Mouse (Mus musculus) spleen, adult 12 weeks (tissue): ENCODE measurements at regions not wholly inside any gene's neighbourhood (a gene's known extent, or its start where the extent isn't known, plus 50 kb on each side); places are given as distances from the start of the nearest gene placed in this dataset.

Experiments used
- DNase-seq: peaks from one replicate; pipeline ENCODE4 v3.0.0; 2022; ENCODE audit warnings: low spot score

- DNase-seq: no peak
Measured at GRCm38 (mm10) chr10:44820379-44820778, 246.6 kb upstream of the Prep start.

- no peak for DNase-seq
Measured at GRCm38 (mm10) chr10:44819361-44819760, 247.6 kb upstream of the Prep start.

- no peak for DNase-seq
Measured at GRCm38 (mm10) chr10:44818615-44819014, 248.4 kb upstream of the Prep start.

GRCm38 (mm10) chr10:44796205-44796604, 267.9 kb upstream of the Prdm1 start:
- no peak for DNase-seq

GRCm38 (mm10) chr10:44785386-44785785, 257.1 kb upstream of the Prdm1 start:
- no peak for DNase-seq

- DNase-seq: no peak
Measured at GRCm38 (mm10) chr10:44780381-44780958, 252.2 kb upstream of the Prdm1 start.

- DNase-seq: no peak
Measured at GRCm38 (mm10) chr10:44779568-44780207, 251.4 kb upstream of the Prdm1 start.

GRCm38 (mm10) chr10:44777214-44777613, 248.9 kb upstream of the Prdm1 start:
- DNase-seq: no peak

GRCm38 (mm10) chr10:44776175-44776574, 247.9 kb upstream of the Prdm1 start:
- DNase-seq: no peak

GRCm38 (mm10) chr10:44765527-44765926, 237.2 kb upstream of the Prdm1 start:
- no peak for DNase-seq

GRCm38 (mm10) chr10:44763102-44763501, 234.8 kb upstream of the Prdm1 start:
- no peak for DNase-seq

GRCm38 (mm10) chr10:44762068-44762467, 233.8 kb upstream of the Prdm1 start:
- DNase-seq: no peak

- DNase-seq: no peak
Measured at GRCm38 (mm10) chr10:44761324-44761723, 233.0 kb upstream of the Prdm1 start.

GRCm38 (mm10) chr10:44755355-44755957, 227.2 kb upstream of the Prdm1 start:
- no peak for DNase-seq

GRCm38 (mm10) chr10:44754930-44755329, 226.6 kb upstream of the Prdm1 start:
- no peak for DNase-seq

- no peak for DNase-seq
Measured at GRCm38 (mm10) chr10:44752719-44753390, 224.6 kb upstream of the Prdm1 start.

- DNase-seq: no peak
Measured at GRCm38 (mm10) chr10:44751061-44751460, 222.8 kb upstream of the Prdm1 start.

- DNase-seq: no peak
Measured at GRCm38 (mm10) chr10:44749206-44749605, 220.9 kb upstream of the Prdm1 start.

GRCm38 (mm10) chr10:44747419-44747818, 219.1 kb upstream of the Prdm1 start:
- DNase-seq: no peak

GRCm38 (mm10) chr10:44744221-44744620, 215.9 kb upstream of the Prdm1 start:
- DNase-seq: no peak

GRCm38 (mm10) chr10:44733641-44734040, 205.3 kb upstream of the Prdm1 start:
- DNase-seq: no peak

GRCm38 (mm10) chr10:44730721-44731120, 202.4 kb upstream of the Prdm1 start:
- no peak for DNase-seq

- no peak for DNase-seq
Measured at GRCm38 (mm10) chr10:44728963-44729362, 200.7 kb upstream of the Prdm1 start.
